Mouse (Mus musculus) MEL (cell line): ENCODE measurements around the gene Fut1.

ENCODE experiments used
- EP300 ChIP-seq, 2 experiments: IDR thresholded peaks; 2 replicates each; pipeline ENCODE4 v1.6.1; 2011; ENCODE audit warnings: improper control_type of control experiment in 2 of 2, low read length in 2 of 2, low read depth in 1 of 2, mild to moderate bottlenecking in 1 of 2
- ETS1 ChIP-seq: IDR thresholded peaks from 2 replicates; pipeline ENCODE4 v1.6.1; 2012; ENCODE audit warnings: low read depth, mild to moderate bottlenecking, inconsistent platforms, low read length, improper control_type of control experiment, moderate library complexity

GRCm38 (mm10) chr7:45585923-45586322, 31.2 kb upstream of the Fut1 start:
- TF ChIP-seq ETS1: no peak
- TF ChIP-seq EP300 (IDR thresholded peaks at IDR 0.05; ENCODE audit: low read depth in 1 of 2, low read length in 2 of 2): no peak
